ENCODE assay signal across 13 mouse cellular contexts in genomic region chr9:64605077-64605714, GRCm38 (mm10).
DNase-seq lines count a peak whose midpoint lies in the region; ATAC-seq lines count a peak whose summit lies in the region.
"Had no signal": no experiment of that assay in that cellular context is flagged by ENCODE, and none has a peak within 500 bp of the region (broad histone marks: within the 10 kb centered on the region; RNA-seq: fewer than 3 reads in every experiment).

No protein-coding gene starts in this region.

- H3K27me3 ChIP-seq in forebrain, embryonic 10.5 days (ENCODE audit: poor library complexity, severe bottlenecking), result peaks cover 90% of the 10 kb centered on the region
- 0 out of 2 replicates have a peak, but pooled peaks cover 10% of the 10 kb centered on the region for H3K27me3 ChIP-seq in hindbrain, embryonic 12.5 days
- H3K27me3 ChIP-seq in midbrain, embryonic 13.5 days, result peaks cover 57% of the 10 kb centered on the region

- H3K4me3 ChIP-seq in forebrain, embryonic 10.5 days, result no peak overlapping the region; the same call in 1 of the 2 replicates
- H3K4me3 ChIP-seq in hindbrain, embryonic 12.5 days, result no peak overlapping the region
- H3K4me3 ChIP-seq in midbrain, embryonic 13.5 days (replicated peaks), result no peak overlapping the region
- H3K4me3 ChIP-seq: erythroblast, embryonic 14.5 days; liver, embryonic 13.5 days had no signal

- no peak overlapping the region for H3K4me2 ChIP-seq in hindbrain, embryonic 12.5 days (replicated peaks)
- no peak overlapping the region for H3K4me2 ChIP-seq in midbrain, embryonic 13.5 days (replicated peaks)
- H3K4me2 ChIP-seq: liver, embryonic 13.5 days had no signal

- H3K9me3 ChIP-seq in forebrain, embryonic 10.5 days, result no peaks in the 10 kb centered on the region
- H3K9me3 ChIP-seq in hindbrain, embryonic 12.5 days (replicated peaks), result no peaks in the 10 kb centered on the region
- H3K9me3 ChIP-seq in midbrain, embryonic 13.5 days, result no peaks in the 10 kb centered on the region
- H3K9me3 ChIP-seq: liver, embryonic 13.5 days had no signal

- peak overlapping the region; percentile 56 for H3K27ac ChIP-seq in forebrain, embryonic 10.5 days
- H3K27ac ChIP-seq in hindbrain, embryonic 12.5 days, result peak overlapping the region; percentile 64
- peak overlapping the region; percentile 67 for H3K27ac ChIP-seq in midbrain, embryonic 13.5 days
- H3K27ac ChIP-seq: liver, embryonic 13.5 days had no signal

- DNase-seq in cerebellum, adult 8-10 months, result peak; percentile 41
- DNase-seq in cerebellum, adult 9-10 months, result no peak
- DNase-seq in forebrain, embryonic 10.5 days (ENCODE audit: extremely low spot score, low spot score), result no peak
- DNase-seq in kidney, postnatal 10 days, result no peak
- no peak for DNase-seq in left cerebral cortex, postnatal 10 days (ENCODE audit: extremely low spot score in 1 of 2, low spot score in 2 of 2)
- DNase-seq in ovary, postnatal 36 days (ENCODE audit: low spot score), result no peak
- DNase-seq: adrenal gland, postnatal 14 days; kidney, adult 11 months; liver, embryonic 13.5 days; thymus, postnatal 14 days had no signal

- intact Hi-C loops in left cerebral cortex, postnatal 10 days (cut with DNase I), result no loop called here

- peaks cover 48% of the 10 kb centered on the region for H3K4me1 ChIP-seq in forebrain, embryonic 10.5 days
- H3K4me1 ChIP-seq in hindbrain, embryonic 12.5 days, result peaks cover 47% of the 10 kb centered on the region
- H3K4me1 ChIP-seq in midbrain, embryonic 13.5 days (replicated peaks), result peaks cover 60% of the 10 kb centered on the region

- 70% methylated on average over 14 of the region's 14 CpGs for WGBS in forebrain, embryonic 10.5 days
- WGBS in hindbrain, embryonic 12.5 days, result 63% methylated on average over 14 of the region's 14 CpGs
- WGBS in midbrain, embryonic 13.5 days, result 40% methylated on average over 14 of the region's 14 CpGs

- no peaks in the 10 kb centered on the region for H3K36me3 ChIP-seq in forebrain, embryonic 10.5 days (replicated peaks)
- H3K36me3 ChIP-seq in hindbrain, embryonic 12.5 days, result no peaks in the 10 kb centered on the region
- no peaks in the 10 kb centered on the region for H3K36me3 ChIP-seq in midbrain, embryonic 13.5 days
- H3K36me3 ChIP-seq: liver, embryonic 13.5 days had no signal

- ATAC-seq in hindbrain, embryonic 12.5 days (ENCODE audit: low FRiP score), result peak; percentile 42
- ATAC-seq in midbrain, embryonic 13.5 days, result peak; percentile 72

- no peak overlapping the region for H3K9ac ChIP-seq in hindbrain, embryonic 12.5 days
- H3K9ac ChIP-seq in midbrain, embryonic 13.5 days (replicated peaks), result no peak overlapping the region
- H3K9ac ChIP-seq: liver, embryonic 13.5 days had no signal
